Mouse (Mus musculus): ENCODE results near the gene Orc3. TPM values are rescaled to one million over a fixed set of nuclear protein-coding genes. Genes with fewer than 3 reads are reported as not detected.

Orc3 gene
- total RNA-seq, 2 experiments from 2014 or later: 83.4 to 84.8 TPM

Other genes starting within 250 kb of the Orc3 start
- 10 to 100 TPM; 85.7 to 87.0 TPM for gene Akirin2, start 64.0 kb downstream of the Orc3 start, total RNA-seq (2021)
- gene Rars2, start within 50 bp of the Orc3 start, total RNA-seq (2021): 10 to 100 TPM; 40.0 to 48.6 TPM
- 10 to 100 TPM; 46.8 to 47.4 TPM for gene Slc35a1, start 72.5 kb upstream of the Orc3 start, total RNA-seq (2021)
- under 1 TPM; 0.51 to 0.81 TPM for gene Cfap206, start 115.3 kb upstream of the Orc3 start, total RNA-seq (2021)
- not detected for gene Gm136, start 141.3 kb upstream of the Orc3 start, total RNA-seq (2021)
- 10 to 100 TPM; 18.3 to 24.7 TPM for gene Smim8, start 163.5 kb upstream of the Orc3 start, total RNA-seq (2021)